Mouse (Mus musculus) heart, embryonic 12.5 days (tissue): ENCODE measurements around the gene Trappc10. TPM values are rescaled to one million over a fixed set of nuclear protein-coding genes. Genes with fewer than 3 reads are reported as not detected.

Source experiments
- ATAC-seq: fragments of 200-750 bp; cut with Nextera tagmentation; 2 replicates; pipeline ENCODE4 v1.8.0; 2017; ENCODE audit warnings: moderate TSS enrichment, moderate library complexity; ENCODE audit not compliant: insufficient number of reproducible peaks, low FRiP score
- H3K27ac ChIP-seq: fragments of 300-500 bp; sonication (generic); 2 replicates; pipeline ENCODE4 v1.5.1; 2016; ENCODE audit warnings: mild to moderate bottlenecking, moderate library complexity; ENCODE audit not compliant: poor library complexity, severe bottlenecking
- H3K27me3 ChIP-seq: fragments of 300-500 bp; sonication (generic); replicated peaks from 2 replicates; pipeline ENCODE4 v1.6.1; 2016; ENCODE audit warnings: mild to moderate bottlenecking, moderate library complexity
- H3K36me3 ChIP-seq: fragments of 300-500 bp; sonication (generic); 2 replicates; pipeline ENCODE4 v1.6.1; 2016; ENCODE audit warnings: mild to moderate bottlenecking, moderate library complexity
- H3K4me1 ChIP-seq: fragments of 300-500 bp; sonication (generic); replicated peaks from 2 replicates; pipeline ENCODE4 v1.6.1; 2016; ENCODE audit warnings: mild to moderate bottlenecking
- H3K4me2 ChIP-seq: fragments of 300-500 bp; sonication (generic); 2 replicates; pipeline ENCODE4 v1.6.1; 2016; ENCODE audit warnings: mild to moderate bottlenecking, moderate library complexity
- H3K4me3 ChIP-seq: fragments of 300-500 bp; sonication (generic); 2 replicates; pipeline ENCODE4 v1.5.1; 2016; ENCODE audit warnings: mild to moderate bottlenecking
- H3K9ac ChIP-seq: fragments of 300-500 bp; sonication (generic); 2 replicates; pipeline ENCODE4 v1.6.1; 2016; ENCODE audit warnings: mild to moderate bottlenecking, moderate library complexity
- H3K9me3 ChIP-seq: fragments of 300-500 bp; sonication (generic); replicated peaks from 2 replicates; pipeline ENCODE4 v1.6.1; 2016; ENCODE audit warnings: mild to moderate bottlenecking, moderate library complexity
- WGBS: fragments of 180-500 bp; shearing (Covaris S2); methylation state at CpG from one replicate; pipeline ENCODE4 v1.1.7; 2016; 5-methylcytosine and 5-hydroxymethylcytosine counted together
- polyA plus RNA-seq: library from polyadenylated mRNA; unstranded; fragments of >200 nt; fragmentation: Nextera tagmentation; extraction: Ambion mirVana; gene quantifications from 2 replicates; pipeline ENCODE4 v1.2.1, GENCODE M21; 2016

The Trappc10 gene
- polyA plus RNA-seq, 1 experiment from 2014 or later, result 14.5 TPM

- H3K36me3 ChIP-seq, result peaks cover 73% of the 10 kb centered on the region
- H3K4me1 ChIP-seq, result peaks cover 11% of the 10 kb centered on the region; the same call in 1 of the 2 replicates
- no peak overlapping the region for H3K27ac ChIP-seq
- no peak overlapping the region for H3K9ac ChIP-seq
- H3K4me3 ChIP-seq, result no peak overlapping the region
- no peaks in the 10 kb centered on the region for H3K9me3 ChIP-seq
- no peak for ATAC-seq
- H3K4me2 ChIP-seq, result no peak overlapping the region
- no peaks in the 10 kb centered on the region for H3K27me3 ChIP-seq
- WGBS, result 85% methylated on average over 4 of the region's 4 CpGs
These were observed 38.0 kb upstream of the Trappc10 start for GRCm38 (mm10) chr10:78282411-78282810.

- no peak for ATAC-seq
- Histone ChIP-seq H3K4me2 (no peak overlapping the region), H3K27ac (no peak overlapping the region)
These were observed 36.0 kb upstream of the Trappc10 start for GRCm38 (mm10) chr10:78280486-78280885.

GRCm38 (mm10) chr10:78279210-78279609 is 34.8 kb upstream of the Trappc10 start:
- H3K27ac ChIP-seq, result no peak overlapping the region
- H3K4me2 ChIP-seq, result no peak overlapping the region
- H3K27me3 ChIP-seq, result no peaks in the 10 kb centered on the region
- WGBS, result 48% methylated on average over 8 of the region's 8 CpGs
- H3K4me1 ChIP-seq, result 0 out of 2 replicates have a peak, but pooled peaks cover 6% of the 10 kb centered on the region
- H3K9me3 ChIP-seq, result no peaks in the 10 kb centered on the region
- no peak overlapping the region for H3K9ac ChIP-seq
- ATAC-seq, result peak; percentile 56
- H3K4me3 ChIP-seq, result no peak overlapping the region
- H3K36me3 ChIP-seq, result peaks cover 63% of the 10 kb centered on the region

More at GRCm38 (mm10) chr10:78280486-78280885, 36.0 kb upstream of the Trappc10 start:
- Histone ChIP-seq H3K9me3 (no peaks in the 10 kb centered on the region), H3K36me3 (peaks cover 66% of the 10 kb centered on the region), H3K4me3 (no peak overlapping the region), H3K4me1 (peaks cover 11% of the 10 kb centered on the region; the same call in 1 of the 2 replicates), H3K27me3 (no peaks in the 10 kb centered on the region), H3K9ac (no peak overlapping the region)
- WGBS, result 75% methylated on average over 9 of the region's 9 CpGs

GRCm38 (mm10) chr10:78277835-78278234 is 33.4 kb upstream of the Trappc10 start:
- peaks cover 16% of the 10 kb centered on the region for H3K4me1 ChIP-seq
- H3K9ac ChIP-seq, result no peak overlapping the region
- 65% methylated on average over 3 of the region's 3 CpGs for WGBS
- no peak overlapping the region for H3K4me2 ChIP-seq
- no peak overlapping the region for H3K27ac ChIP-seq
- no peaks in the 10 kb centered on the region for H3K27me3 ChIP-seq
- no peak for ATAC-seq
- H3K4me3 ChIP-seq, result no peak overlapping the region
- no peaks in the 10 kb centered on the region for H3K9me3 ChIP-seq
- peaks cover 55% of the 10 kb centered on the region for H3K36me3 ChIP-seq

- Histone ChIP-seq H3K9ac (no peak overlapping the region), H3K4me2 (no peak overlapping the region), H3K27ac (no peak overlapping the region), H3K4me3 (no peak overlapping the region), H3K9me3 (no peaks in the 10 kb centered on the region), H3K36me3 (peaks cover 46% of the 10 kb centered on the region), H3K4me1 (peaks cover 27% of the 10 kb centered on the region), H3K27me3 (no peaks in the 10 kb centered on the region)
- WGBS, result 83% methylated on average over 4 of the region's 4 CpGs
- ATAC-seq, result no peak
These were observed 31.8 kb upstream of the Trappc10 start for GRCm38 (mm10) chr10:78276242-78276641.

GRCm38 (mm10) chr10:78272932-78273331 is 28.5 kb upstream of the Trappc10 start:
- Histone ChIP-seq H3K27me3 (no peaks in the 10 kb centered on the region), H3K36me3 (peaks cover 35% of the 10 kb centered on the region; the same call in 1 of the 2 replicates), H3K9ac (0 out of 2 replicates have a peak overlapping the region, but pooled peaks have one; percentile 17), H3K9me3 (no peaks in the 10 kb centered on the region), H3K4me3 (no peak overlapping the region), H3K4me2 (peak overlapping the region; percentile 35), H3K4me1 (peaks cover 21% of the 10 kb centered on the region), H3K27ac (peak overlapping the region; percentile 10; the same call in 1 of the 2 replicates)
- 9% methylated on average over 9 of the region's 9 CpGs for WGBS
- peak; percentile 81 for ATAC-seq

- 51% methylated on average over 3 of the region's 3 CpGs for WGBS
- Histone ChIP-seq H3K36me3 (peaks cover 2% of the 10 kb centered on the region; the same call in 1 of the 2 replicates), H3K9me3 (no peaks in the 10 kb centered on the region), H3K4me1 (no peaks in the 10 kb centered on the region), H3K27me3 (no peaks in the 10 kb centered on the region), H3K27ac (no peak overlapping the region), H3K4me2 (no peak overlapping the region), H3K4me3 (no peak overlapping the region), H3K9ac (no peak overlapping the region)
- no peak for ATAC-seq
These were observed 21.4 kb upstream of the Trappc10 start for GRCm38 (mm10) chr10:78265881-78266280.

- Histone ChIP-seq H3K36me3 (no peaks in the 10 kb centered on the region), H3K4me1 (no peaks in the 10 kb centered on the region), H3K4me2 (no peak overlapping the region), H3K27ac (no peak overlapping the region), H3K9me3 (no peaks in the 10 kb centered on the region), H3K4me3 (no peak overlapping the region), H3K9ac (no peak overlapping the region), H3K27me3 (no peaks in the 10 kb centered on the region)
- ATAC-seq, result no peak
- WGBS, result 73% methylated on average over 3 of the region's 3 CpGs
These were observed 20.3 kb upstream of the Trappc10 start for GRCm38 (mm10) chr10:78264735-78265134.

GRCm38 (mm10) chr10:78260916-78261650 is 16.6 kb upstream of the Trappc10 start:
- Histone ChIP-seq H3K4me2 (no peak overlapping the region), H3K36me3 (no peaks in the 10 kb centered on the region), H3K9me3 (no peaks in the 10 kb centered on the region), H3K27ac (no peak overlapping the region), H3K27me3 (peaks cover 10% of the 10 kb centered on the region), H3K4me1 (no peaks in the 10 kb centered on the region), H3K4me3 (no peak overlapping the region), H3K9ac (no peak overlapping the region)
- ATAC-seq, result no peak
- 69% methylated on average over 7 of the region's 7 CpGs for WGBS

GRCm38 (mm10) chr10:78260322-78260721 is 15.9 kb upstream of the Trappc10 start:
- Histone ChIP-seq H3K4me1 (no peaks in the 10 kb centered on the region; the same call in 1 of the 2 replicates), H3K27ac (no peak overlapping the region), H3K36me3 (no peaks in the 10 kb centered on the region), H3K9ac (no peak overlapping the region), H3K27me3 (peaks cover 10% of the 10 kb centered on the region), H3K4me2 (no peak overlapping the region), H3K9me3 (no peaks in the 10 kb centered on the region), H3K4me3 (no peak overlapping the region)
- WGBS, result 19% methylated on average over 5 of the region's 5 CpGs
- no peak for ATAC-seq

- H3K4me3 ChIP-seq, result no peak overlapping the region
- 49% methylated on average over 6 of the region's 6 CpGs for WGBS
- ATAC-seq, result no peak
These were observed 15.3 kb upstream of the Trappc10 start for GRCm38 (mm10) chr10:78259702-78260101.

More at GRCm38 (mm10) chr10:78259702-78260101, 15.3 kb upstream of the Trappc10 start:
- H3K4me1 ChIP-seq, result no peaks in the 10 kb centered on the region; the same call in 1 of the 2 replicates
- no peaks in the 10 kb centered on the region for H3K36me3 ChIP-seq
- no peak overlapping the region for H3K4me2 ChIP-seq
- H3K9ac ChIP-seq, result no peak overlapping the region
- H3K27me3 ChIP-seq, result peaks cover 10% of the 10 kb centered on the region
- no peak overlapping the region for H3K27ac ChIP-seq
- H3K9me3 ChIP-seq, result no peaks in the 10 kb centered on the region
